Mouse (Mus musculus) spleen, adult 18-20 months (tissue): ENCODE data around the gene Olfr1208.

Experiments
- DNase-seq, 2 experiments: peaks; one replicate each; pipeline ENCODE4 v3.0.0; 2022; ENCODE audit warnings: mixed read lengths in 2 of 2

The Olfr1208 gene

GRCm38 (mm10) chr2:88902211-88902610 lies at the start of gene Olfr1208:
Gene Olfr1208 (minus strand): TSS chr2:88902311.
- DNase-seq, result no peak

GRCm38 (mm10) chr2:88938011-88938410 lies 35.9 kb upstream of the Olfr1208 start, which contains the start of gene Olfr1211:
Gene Olfr1211 (minus strand): TSS chr2:88938111.
- DNase-seq, result no peak

- no peak for DNase-seq
Observed at GRCm38 (mm10) chr2:88915057-88915456, 12.9 kb upstream of the Olfr1208 start, which contains the start of gene Olfr1209. Gene Olfr1209 (minus strand): TSS chr2:88915157.

GRCm38 (mm10) chr2:88862931-88863330 lies 39.2 kb downstream of the Olfr1208 start, which contains the start of gene Olfr1206:
Gene Olfr1206 (plus strand): TSS chr2:88863231.
- no peak for DNase-seq

GRCm38 (mm10) chr2:88848992-88849391 lies 53.1 kb downstream of the Olfr1208 start, which contains the start of gene Olfr1204:
Gene Olfr1204 (plus strand): TSS chr2:88849292.
- no peak for DNase-seq
